Mouse (Mus musculus) A20 (cell line): ENCODE measurements around the gene Accsl.

Source experiments
- DNase-seq: peaks from one replicate; pipeline ENCODE4 v3.0.0-alpha.2; 2011; ENCODE audit warnings: low read depth, low spot score

Gene Accsl

DNA sequence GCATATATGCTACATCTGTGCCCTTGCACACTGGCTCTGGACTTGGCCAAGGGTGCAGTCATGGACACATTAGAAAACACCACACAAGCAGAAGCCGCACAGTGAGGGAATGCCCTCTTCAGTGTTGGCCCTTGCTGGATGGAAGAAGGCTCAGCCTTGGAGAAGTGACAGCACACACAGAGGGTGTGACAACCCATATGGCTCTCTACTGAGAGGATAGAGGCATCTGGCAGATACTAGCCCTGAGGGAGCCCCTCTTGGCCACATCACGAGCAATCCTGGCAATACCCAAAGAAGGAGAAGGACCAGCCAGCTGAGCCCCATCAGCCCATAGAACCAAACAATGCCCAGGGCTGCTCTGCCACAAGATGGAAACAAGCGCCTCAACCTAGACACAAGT is 5.6 kb upstream of the Accsl start:
- DNase-seq = no peak

DNA sequence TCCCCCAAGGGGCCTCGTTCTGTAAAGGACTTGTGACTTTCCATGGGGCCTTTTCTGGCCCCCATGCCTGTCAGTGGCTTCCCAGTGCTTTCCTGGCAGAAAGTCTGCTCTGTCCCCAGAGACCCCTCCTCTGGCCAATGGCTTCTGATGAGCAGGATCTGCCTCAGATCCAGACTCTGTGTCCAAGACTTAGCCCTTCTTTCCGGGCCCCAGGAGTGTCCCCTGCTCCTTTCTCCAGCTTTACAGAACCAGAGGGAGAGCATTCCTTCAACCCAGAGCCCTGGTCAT is 5.2 kb upstream of the Accsl start:
- DNase-seq = no peak

DNA sequence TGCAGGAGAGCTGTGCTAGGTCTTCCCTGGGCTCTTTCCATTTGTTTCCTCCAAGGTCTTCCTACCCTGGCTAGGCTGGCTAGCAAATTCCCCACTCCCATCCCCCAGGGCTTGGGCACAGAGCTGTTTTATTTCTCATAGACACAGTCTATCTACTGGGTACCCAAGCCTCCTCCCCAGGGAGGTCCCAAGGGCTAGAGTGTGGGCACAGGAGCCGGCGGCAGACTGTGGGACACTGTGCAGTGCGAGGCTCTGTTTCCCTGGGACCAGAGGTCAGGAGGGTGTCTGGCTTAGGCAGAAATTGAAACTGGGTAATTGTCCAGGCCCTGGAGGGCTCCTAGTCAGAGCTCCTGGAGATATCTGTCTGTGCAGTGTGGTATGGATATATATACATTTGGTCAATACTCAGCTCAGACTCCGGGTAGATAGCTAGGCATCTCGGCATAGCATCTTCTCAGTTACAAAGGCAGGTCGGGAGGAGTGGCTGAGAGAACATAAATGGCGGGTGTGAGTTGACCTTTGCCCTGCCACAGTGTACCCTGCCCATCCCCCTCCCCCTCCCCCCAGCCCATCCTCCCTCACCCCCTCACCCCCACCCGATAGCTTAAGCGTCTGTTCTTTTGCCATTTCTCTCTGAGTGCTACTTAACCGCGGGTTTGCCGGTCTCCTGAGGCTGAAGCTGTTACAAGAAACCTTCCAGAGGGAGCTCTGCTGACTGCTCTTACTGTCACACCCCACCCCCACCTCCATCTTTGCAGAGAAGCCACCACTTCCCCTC is 4.7 kb upstream of the Accsl start:
- no peak for DNase-seq

DNA sequence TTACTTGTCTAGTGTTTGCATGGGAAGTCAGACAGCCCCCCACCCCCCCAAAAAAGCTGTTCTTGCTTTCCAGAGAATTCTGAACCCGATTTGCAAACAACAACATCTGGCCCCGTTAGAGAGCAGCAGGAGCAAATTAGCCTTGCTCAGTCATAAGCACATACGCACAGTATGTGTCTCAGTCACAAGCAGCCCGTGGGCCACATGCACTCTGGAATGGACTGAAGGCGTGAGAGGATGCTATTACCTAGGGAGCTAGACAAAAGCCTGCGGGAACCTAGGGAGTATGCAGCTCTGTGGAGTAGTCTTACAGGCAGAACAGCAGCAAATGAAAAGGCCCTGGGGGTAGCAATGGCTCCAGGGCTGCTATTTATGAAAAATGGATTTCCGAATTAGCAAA is 3.3 kb upstream of the Accsl start:
- no peak for DNase-seq

DNA sequence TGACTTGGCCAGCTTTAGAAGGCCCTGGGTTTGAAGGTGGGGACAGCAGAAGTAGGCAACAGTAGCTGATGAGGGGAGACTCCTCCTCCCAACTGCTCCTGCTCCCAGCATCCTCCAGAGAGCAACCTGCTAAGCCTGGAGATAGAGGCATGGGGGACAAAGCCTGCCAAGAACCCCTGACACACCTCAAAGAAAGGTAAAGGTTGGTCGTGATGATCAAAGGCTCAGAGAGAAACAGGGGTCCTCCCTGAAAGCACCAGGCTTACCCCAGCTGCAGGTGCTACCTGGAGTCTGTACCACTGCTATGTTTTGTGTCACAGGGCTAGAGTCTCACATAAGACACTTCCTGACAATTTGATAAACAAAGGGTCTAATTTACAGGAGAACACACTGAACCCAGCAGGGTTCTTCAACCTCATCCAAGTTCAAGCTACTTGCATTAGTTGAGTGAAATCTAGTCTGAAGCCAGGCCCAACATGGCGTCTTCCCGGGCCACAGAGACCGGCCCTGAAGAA is 2.5 kb upstream of the Accsl start:
- DNase-seq = no peak

DNA sequence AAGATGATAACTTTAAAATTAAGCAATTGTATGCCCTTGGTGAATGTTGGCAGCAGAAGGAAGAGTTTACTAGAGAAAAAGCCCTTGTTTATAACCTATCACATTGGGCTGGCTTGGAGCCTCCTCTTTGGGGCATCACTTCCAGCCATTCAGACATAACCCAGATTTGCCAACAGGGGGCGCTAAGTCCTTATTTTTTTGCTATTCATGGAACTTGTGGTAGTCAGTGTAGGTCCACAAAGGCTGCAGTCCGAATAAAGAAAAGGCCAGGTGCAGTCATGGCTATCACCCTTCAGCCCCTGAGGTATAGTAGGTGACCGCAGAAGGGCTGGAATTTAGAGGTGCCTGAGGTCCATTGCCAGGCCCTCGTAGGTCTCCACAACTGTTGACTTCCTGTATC is 1.9 kb upstream of the Accsl start:
- DNase-seq = peak; percentile 67

DNA sequence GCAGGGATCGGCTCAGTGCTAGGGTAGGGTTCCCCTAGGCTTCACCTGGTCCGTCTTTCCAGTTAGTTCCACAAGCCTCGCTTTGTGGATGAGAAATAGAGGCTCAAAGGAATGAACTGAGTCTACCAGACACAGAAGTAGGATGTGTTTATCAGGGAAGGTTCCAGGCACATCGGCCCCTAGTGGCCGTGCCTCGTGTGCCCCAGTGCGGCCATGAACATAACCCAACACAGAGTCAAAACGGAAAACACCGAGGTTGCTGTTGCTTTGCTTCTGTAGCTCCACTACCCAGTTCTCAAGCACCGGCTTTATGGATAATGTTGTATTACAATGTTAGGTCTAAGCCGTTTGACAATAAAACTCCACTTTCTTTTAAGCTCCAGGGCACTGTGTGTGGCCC is 391 bp downstream of the Accsl start:
- no peak for DNase-seq

DNA sequence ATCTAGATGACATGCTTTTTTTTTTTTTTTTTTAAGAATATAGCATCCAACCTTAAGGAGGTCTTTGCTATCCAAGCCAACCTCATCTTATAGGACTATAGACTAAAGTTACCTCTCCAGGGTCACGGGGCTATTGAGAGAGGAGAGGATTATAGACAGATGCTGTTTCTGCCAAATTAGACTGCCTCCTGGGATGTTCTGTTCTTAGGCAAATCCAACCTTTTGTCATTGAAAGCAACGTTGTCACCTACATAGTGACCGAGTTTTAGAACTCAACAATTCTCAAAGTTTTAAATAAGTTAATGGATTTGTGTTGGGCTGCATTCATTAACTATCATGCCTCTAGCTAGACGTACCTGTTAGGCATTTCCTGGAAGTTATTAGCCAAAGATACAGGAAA is 5.7 kb downstream of the Accsl start:
- DNase-seq = no peak

DNA sequence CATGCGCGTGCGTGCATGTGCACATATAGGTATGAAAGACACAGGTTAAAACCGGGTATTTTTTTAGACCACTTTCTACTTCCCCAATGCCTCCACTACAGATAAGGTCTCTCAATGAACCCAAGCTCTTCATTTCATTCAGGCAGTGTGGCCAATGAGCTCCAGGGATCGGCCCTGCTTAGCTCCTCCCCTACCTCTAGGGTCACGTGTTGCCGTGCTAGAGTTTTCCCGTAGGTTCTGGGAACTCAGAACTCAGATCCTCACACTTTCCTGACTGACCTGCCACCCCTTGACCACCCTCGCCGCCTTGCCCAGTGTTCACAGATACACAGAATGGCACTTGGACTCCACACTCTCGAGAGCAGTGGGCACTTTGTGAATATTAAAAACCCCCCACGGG is 10.1 kb downstream of the Accsl start:
- DNase-seq = no peak

DNA sequence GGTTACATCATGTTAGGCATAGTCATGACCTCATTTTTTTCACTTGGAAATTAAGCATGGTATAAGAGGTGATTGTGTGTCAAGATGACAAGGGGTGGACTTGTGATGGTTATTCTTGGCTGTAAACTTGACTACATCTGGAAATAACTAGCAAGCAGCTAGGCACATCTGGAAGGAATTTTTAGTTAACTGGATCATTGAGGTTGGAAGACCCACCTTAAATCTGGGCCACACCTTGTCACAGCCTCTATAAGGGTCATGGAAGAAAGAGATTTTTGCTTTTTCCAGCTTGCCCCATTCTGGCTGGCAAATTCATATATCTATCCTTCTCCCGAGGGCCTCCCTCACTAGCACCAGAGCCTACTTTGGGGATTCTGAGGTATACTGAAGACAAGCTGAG is 17.7 kb downstream of the Accsl start:
- no peak for DNase-seq

DNA sequence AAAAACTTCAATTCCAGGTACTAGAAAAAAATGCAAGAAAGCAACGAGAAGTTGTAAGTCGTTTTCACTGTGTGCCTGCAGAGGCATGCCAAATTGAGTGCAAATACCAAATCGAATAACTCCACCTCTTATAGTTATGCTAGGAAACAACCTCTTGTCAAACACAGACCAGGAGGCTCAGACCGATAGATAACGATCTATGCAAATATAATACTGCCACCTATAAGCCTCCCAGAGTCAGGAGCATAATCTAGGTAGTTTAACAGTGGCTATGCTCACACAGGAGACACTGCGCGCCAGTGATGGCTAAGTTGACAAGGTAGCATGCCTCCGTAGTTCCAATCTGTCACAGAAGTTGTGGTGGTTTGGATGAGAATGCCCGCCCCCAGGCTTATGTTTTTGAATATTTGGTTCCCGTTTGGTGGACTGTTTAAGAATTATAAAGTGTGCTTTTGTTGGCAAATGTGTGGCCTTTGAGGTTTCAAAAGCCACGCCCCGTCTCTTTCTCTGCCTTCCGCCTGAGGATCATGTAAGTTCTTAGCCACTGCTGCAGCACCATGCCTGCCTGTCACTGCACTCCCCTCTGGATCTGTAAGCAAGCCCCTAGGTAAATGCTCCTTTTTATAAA is 18.5 kb downstream of the Accsl start:
- peak; percentile 22 for DNase-seq

DNA sequence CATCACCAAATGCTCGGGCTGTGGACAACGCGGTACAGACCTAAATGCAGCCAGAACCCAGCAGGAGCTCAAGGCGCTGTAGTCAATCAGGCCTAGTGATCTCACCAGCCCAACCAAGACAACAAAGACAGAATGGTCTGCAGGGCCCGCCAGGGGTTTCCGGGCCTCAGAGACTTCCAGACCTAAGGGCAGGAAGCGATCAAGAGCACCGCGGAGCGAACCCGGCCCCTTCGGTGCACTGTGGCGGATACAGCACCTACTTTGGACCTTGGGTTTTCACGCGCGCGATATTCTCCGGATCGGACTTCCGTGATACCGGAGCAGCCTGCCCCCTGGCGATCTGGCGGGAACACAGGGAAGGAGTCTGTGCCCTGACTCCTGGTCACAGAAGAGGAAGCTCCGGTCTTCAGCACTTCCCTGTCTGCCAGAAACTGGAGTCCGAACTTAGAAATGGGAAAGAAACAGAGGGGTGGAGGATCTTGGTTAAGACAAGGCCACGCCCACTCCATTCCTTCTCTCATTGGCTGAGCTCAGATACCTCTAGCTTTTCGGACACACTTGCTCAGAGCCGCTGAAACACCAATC is 19.4 kb downstream of the Accsl start, which contains the start of gene Accs:
TSS of gene Accs (minus strand) at position 439 of the 585 bp plus-strand sequence.
- DNase-seq = peak; percentile 87

DNA sequence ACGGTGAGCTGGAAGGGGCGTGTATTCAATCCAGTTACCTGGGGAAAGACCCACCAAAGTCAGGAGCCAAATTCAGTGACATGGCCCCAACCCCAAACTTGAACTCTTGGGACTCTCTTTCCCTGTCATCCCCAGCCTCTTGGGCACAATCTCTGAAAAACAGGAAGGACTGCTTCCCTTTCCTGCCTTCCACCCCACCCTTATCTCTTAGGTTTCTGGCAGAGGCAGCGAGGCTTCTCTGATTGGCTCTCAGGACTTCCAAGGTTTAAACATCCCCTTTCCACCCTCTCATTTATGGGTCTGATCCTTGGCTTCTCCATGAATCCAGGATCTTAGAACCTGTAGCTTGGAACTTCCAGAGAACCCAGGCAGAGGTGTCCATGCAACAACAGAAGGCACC is 27.6 kb downstream of the Accsl start:
- no peak for DNase-seq

DNA sequence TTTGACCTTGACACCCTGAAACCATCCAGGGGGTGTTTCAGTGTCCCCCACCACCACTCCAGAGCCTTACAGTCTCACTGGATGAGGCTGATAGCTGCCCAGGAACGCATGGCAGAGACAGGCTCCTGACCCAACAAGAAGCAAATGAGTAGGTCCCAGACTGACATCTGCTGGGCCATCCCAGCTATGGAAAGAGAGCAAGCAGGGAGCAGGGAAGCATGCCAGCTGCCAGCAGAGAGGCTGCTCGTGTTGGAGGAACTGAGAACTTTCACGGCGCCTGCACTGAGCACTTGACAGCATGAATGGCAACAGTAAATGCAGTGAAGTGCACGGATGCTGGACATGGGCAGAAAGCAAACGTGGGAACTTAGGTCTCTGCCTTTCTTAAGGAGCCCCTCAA is 28.8 kb downstream of the Accsl start:
- DNase-seq = no peak

DNA sequence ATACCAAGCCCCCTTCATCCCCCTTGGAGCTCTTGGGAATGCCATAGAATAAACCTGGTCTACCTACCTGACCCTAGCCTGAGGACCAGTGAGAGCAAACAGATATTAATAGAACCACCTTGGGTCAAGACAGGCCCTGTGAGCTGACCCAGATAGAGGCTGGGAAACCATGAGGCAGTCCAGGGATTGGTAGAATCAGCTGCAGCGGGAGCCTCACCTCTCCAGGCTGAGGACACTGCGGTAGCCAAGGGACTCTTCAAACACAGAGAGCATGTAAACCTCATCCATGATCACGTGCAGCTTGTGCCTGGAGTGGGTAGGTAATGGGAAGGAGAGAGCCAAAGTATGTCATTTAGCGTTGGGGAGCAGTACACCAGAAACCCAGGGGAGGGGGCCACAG is 30.0 kb downstream of the Accsl start:
- DNase-seq = no peak

DNA sequence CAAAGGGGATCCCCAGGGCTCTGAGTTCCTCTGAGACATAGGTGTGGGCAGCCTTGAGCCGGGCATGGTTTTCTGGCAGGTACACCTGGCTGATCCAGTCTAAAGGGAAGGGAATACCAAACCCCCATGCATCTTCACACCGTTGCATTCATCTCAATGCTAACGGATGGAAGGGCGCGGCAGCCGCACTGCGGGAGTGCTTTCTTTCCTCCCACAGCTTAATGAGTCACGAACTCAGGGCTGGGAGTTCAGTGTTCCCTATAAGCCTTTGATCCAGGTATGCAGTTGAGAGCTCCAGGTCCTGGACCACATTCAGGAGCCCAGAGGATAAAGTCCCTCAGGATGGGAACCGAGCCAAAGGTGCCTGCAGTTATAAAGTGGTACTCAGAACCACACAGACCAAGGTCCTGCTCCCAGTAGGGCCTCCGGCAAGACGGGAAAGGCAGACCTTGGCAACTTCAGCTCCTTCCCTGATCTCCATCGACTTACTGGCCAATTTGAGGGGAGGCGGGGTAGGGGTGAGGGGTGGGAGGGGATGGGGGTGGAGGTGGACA is 32.6 kb downstream of the Accsl start:
- no peak for DNase-seq

DNA sequence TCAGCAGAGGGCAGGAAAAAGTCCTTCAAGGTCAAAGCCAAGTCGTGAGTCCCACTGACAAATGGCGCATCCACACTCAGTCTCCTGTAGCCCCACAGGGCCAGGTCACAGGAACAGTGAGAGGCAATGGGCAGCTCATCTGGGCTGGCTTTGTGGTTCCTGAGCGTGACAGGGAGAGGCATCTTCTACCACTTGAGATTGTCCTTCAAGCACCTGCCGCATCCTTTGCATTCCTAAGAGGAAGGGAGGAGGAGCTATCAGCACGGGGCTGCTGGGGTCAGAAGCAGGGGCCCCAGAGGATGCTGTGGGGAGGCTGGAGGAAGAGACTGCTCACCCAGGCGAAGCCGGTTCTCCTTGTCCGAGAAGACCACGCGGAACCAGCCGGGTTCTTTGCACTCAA is 33.4 kb downstream of the Accsl start:
- DNase-seq = no peak

DNA sequence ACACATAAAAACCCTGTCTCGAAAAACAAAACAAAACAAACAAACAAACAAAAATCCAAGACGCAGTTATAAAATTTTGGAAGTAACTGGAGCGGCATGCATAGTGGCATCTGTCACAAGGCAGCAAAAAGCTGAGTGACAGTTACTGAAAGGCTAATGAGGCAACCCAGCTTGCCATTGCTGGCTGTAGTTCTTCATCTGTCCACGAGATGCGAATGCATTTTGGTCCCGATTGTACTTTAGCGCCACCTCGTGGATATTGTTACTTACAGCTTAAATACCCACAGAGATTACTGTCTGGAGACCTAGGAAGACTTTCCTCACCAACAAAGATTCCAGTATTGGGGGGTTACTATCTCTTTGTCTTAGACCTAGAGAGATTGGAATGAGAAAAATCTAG is 45.4 kb downstream of the Accsl start:
- peak; percentile 90 for DNase-seq

DNA sequence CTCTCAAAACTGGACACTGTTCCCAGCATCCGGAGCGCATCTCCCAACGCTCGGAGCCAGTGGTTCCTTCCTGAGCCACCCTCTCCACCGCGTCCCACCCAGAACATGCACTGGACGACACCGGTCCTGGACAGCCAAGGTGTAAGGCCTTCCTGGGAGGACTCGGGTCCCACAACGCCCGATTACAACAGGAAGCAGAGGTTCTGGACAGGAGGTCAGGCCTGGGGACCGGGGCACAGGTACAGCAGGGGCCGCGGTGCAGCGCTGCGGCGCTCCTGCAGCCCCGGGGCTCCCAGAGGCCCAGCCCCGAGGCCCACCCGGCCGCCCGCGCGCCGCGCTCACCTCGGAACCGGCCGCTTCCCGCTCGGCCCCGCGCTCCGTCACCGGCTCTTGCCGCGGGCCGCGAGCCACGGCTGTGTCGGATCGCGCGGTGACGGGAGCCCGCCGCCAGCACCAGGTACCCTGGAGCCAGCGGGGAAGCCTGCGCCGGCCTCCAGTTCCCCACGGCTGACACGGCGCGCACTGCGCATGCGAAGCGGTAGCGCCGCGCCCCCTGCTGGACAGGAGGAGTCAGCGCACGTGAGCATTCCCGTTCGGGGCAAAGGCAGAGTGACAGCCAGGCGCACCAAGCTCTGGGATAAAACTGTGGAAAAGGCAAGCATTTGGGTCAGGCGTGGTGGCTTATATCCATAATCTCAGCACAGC is 46.8 kb downstream of the Accsl start, which contains the start of gene Ext2:
TSS of gene Ext2 (minus strand) at position 524 of the 705 bp plus-strand sequence.
- DNase-seq = peak; percentile 87

DNA sequence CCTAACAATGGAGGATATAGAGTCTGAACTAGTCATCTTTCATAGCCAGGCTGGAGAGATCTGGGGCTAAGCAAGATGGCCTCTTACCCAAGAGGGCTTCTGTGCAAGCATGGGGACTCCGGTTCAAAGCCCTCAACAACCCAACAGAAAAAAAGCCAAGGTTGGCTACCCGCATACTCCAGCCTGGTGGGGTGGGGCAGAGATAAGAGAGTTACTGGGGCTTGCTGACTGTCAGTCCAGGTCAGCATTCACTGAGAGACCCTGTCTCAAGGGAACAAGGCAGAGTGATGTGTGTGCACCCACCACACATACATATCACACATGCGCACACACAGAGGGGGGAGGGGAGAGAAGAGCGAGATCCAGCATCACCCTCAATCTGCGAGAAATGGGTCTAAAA is 51.2 kb downstream of the Accsl start:
- DNase-seq = no peak

DNA sequence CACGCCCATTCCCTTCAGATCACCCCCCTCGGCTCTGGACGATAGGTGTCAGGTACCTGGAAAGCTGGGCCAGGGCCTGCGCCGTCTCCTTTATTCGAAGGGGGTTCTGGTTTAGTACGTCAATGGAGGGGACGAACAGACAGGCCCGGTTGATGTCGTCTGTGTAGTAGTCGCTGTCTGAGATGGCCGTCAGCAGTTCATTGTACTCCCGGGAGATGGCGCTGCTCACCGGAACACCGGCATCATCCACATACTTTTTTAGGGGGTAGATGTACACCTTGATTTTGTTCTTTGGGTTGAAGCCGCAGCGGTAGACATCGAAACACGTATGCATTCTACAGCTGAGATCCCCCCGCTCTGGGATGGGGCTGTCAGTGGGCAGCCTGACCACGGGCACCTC is 55.6 kb downstream of the Accsl start:
- DNase-seq = no peak

DNA sequence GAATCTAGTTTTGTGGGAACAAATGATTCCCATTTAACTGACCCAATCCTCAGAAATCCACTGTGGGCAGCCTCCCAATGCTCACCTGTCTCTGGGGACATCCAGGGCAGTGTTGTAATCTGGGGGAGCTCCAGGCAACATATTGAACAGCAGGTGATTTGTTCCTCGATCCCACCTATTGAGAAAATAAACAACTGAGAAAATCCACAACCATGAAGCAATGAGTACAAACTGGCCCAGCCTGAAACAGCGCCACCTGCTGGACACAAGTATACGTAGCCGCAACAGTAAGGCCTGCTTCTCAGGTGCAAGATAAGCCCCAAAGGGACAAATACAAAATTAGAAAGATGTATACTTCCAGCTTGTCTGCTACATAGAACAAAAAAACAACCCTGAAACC is 57.1 kb downstream of the Accsl start:
- DNase-seq = peak; percentile 68
